24 mouse cellular contexts compared by ENCODE assay signal in the genomic region with DNA sequence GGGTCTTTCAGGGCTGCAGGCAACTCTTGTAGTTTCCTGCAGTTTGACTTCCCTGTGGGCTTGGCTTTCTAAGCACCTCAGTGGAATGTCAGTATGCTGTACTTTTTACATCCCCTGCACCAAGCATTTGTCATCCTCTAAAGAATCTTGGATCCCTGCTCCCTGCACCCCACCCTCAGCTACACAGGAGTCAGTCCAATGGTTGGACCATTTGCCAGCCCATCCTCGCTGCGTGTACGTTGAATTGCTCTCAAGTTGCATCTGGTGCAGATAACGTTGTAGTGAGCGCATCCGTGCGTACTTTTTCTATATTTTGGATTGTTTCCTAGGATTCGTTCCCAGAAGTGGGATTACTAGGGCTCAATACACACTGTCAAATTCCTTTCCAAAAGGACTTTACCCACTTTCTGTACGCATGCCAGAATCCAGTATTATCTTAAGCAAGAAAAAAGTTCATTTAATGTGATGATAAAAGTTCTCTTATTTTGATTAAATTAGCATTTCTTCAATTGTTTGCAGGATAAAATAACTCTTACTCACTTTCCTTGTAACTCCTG.
DNase-seq lines count a peak whose midpoint lies in the region; ATAC-seq and TF ChIP-seq lines count a peak whose summit lies in the region.
"Had no signal": no experiment of that assay in that cellular context is flagged by ENCODE, and none has a peak within 500 bp of the region (broad histone marks: within the 10 kb centered on the region; RNA-seq: fewer than 3 reads in every experiment).

No protein-coding gene starts in this region.

- no peak overlapping the region for H3K9ac ChIP-seq in embryonic facial prominence, embryonic 14.5 days (ENCODE audit: low read depth, low read length)
- no peak overlapping the region for H3K9ac ChIP-seq in limb, embryonic 14.5 days (ENCODE audit: low read depth, low read length, severe bottlenecking)
- H3K9ac ChIP-seq: embryonic facial prominence, embryonic 13.5 days; forebrain, postnatal 0 days; hindbrain, embryonic 13.5 days; intestine, embryonic 15.5 days had no signal

- H3K4me3 ChIP-seq in embryonic facial prominence, embryonic 14.5 days (ENCODE audit: low read depth, low read length): no peak overlapping the region
- H3K4me3 ChIP-seq in embryonic facial prominence, embryonic 10.5 days: no peak overlapping the region
- no peak overlapping the region for H3K4me3 ChIP-seq in limb, embryonic 14.5 days (replicated peaks; ENCODE audit: low read length)
- H3K4me3 ChIP-seq in limb, embryonic 10.5 days: no peak overlapping the region
- H3K4me3 ChIP-seq: embryonic facial prominence, embryonic 13.5 days; gastrocnemius, adult 2 months; heart, embryonic 10.5 days; hindbrain, embryonic 13.5 days; intestine, embryonic 15.5 days had no signal

- no peak overlapping the region for H3K4me2 ChIP-seq in embryonic facial prominence, embryonic 14.5 days (ENCODE audit: low read depth, low read length)
- H3K4me2 ChIP-seq in limb, embryonic 14.5 days (replicated peaks; ENCODE audit: low read depth, low read length, severe bottlenecking): no peak overlapping the region
- H3K4me2 ChIP-seq: embryonic facial prominence, embryonic 13.5 days; hindbrain, embryonic 13.5 days; intestine, embryonic 15.5 days had no signal

- DNase-seq in embryonic facial prominence, embryonic 14.5 days (ENCODE audit: low spot score): peak; percentile 62
- DNase-seq in embryonic facial prominence, embryonic 10.5 days (ENCODE audit: low spot score): no peak
- peak; percentile 7 to 14 for DNase-seq in heart, adult 18-20 months
- no peak for DNase-seq in heart, postnatal 4 days
- peak; percentile 41 for DNase-seq in limb, embryonic 14.5 days (ENCODE audit: low spot score)
- no peak for DNase-seq in limb, embryonic 10.5 days (ENCODE audit: low spot score)
- DNase-seq in brain, adult 2 months (ENCODE audit: low read depth, low spot score): peak; percentile 6
- DNase-seq in kidney, postnatal 4 days: no peak
- DNase-seq: adrenal gland, adult 8-10 months; adrenal gland, postnatal 36 days; B cell, adult 2 months; cerebellum, adult 11-12 months; cerebellum, adult 9-10 months; cerebellum, postnatal 25 days; forebrain, postnatal 0 days; gastrocnemius, adult 2 months; gastrocnemius, postnatal 25 days; heart, postnatal 36 days had no signal

- H3K36me3 ChIP-seq in embryonic facial prominence, embryonic 14.5 days (ENCODE audit: control insufficient read depth, insufficient read depth, low read length): no peaks in the 10 kb centered on the region
- no peaks in the 10 kb centered on the region for H3K36me3 ChIP-seq in embryonic facial prominence, embryonic 10.5 days (replicated peaks)
- H3K36me3 ChIP-seq in limb, embryonic 14.5 days (ENCODE audit: control insufficient read depth, insufficient read depth, low read length): no peaks in the 10 kb centered on the region
- no peaks in the 10 kb centered on the region; the same call in 1 of the 2 replicates for H3K36me3 ChIP-seq in limb, embryonic 10.5 days
- H3K36me3 ChIP-seq: embryonic facial prominence, embryonic 13.5 days; G1E; heart, embryonic 10.5 days; hindbrain, embryonic 13.5 days; intestine, embryonic 15.5 days had no signal

- WGBS in embryonic facial prominence, embryonic 14.5 days: 73% methylated on average over 9 of the region's 9 CpGs
- WGBS in embryonic facial prominence, embryonic 10.5 days: 93% methylated on average over 9 of the region's 9 CpGs
- 82% methylated on average over 9 of the region's 9 CpGs for WGBS in limb, embryonic 14.5 days
- WGBS in limb, embryonic 10.5 days: 94% methylated on average over 9 of the region's 9 CpGs

- H3K4me1 ChIP-seq in embryonic facial prominence, embryonic 14.5 days (ENCODE audit: control insufficient read depth, insufficient read depth, low read length): peaks cover 8% of the 10 kb centered on the region; the same call in 1 of the 2 replicates
- H3K4me1 ChIP-seq in embryonic facial prominence, embryonic 10.5 days: peaks cover 2% of the 10 kb centered on the region
- H3K4me1 ChIP-seq in limb, embryonic 14.5 days (ENCODE audit: control insufficient read depth, insufficient read depth, low read length): no peaks in the 10 kb centered on the region
- 0 out of 2 replicates have a peak, but pooled peaks cover under 1% of the 10 kb centered on the region for H3K4me1 ChIP-seq in limb, embryonic 10.5 days
- H3K4me1 ChIP-seq: hindbrain, embryonic 13.5 days; intestine, embryonic 15.5 days had no signal

- ATAC-seq in embryonic facial prominence, embryonic 14.5 days (ENCODE audit: low read depth): no peak
- no peak for ATAC-seq in limb, embryonic 14.5 days (ENCODE audit: low FRiP score, low read depth)
- ATAC-seq: CD4-positive, CD25-positive, alpha-beta regulatory T cell, adult 4 months; forebrain, postnatal 0 days; intestine, embryonic 15.5 days had no signal

- no peak for TF ChIP-seq POLR2A in limb, embryonic 14.5 days (IDR thresholded peaks at IDR 0.05; ENCODE audit: borderline replicate concordance, extremely low read depth, insufficient read depth, insufficient read length)

- H3K27me3 ChIP-seq in embryonic facial prominence, embryonic 14.5 days (replicated peaks; ENCODE audit: control insufficient read depth, insufficient read depth, low read length): no peaks in the 10 kb centered on the region
- H3K27me3 ChIP-seq in embryonic facial prominence, embryonic 10.5 days (replicated peaks; ENCODE audit: low read depth, poor library complexity, severe bottlenecking): no peaks in the 10 kb centered on the region
- H3K27me3 ChIP-seq in limb, embryonic 14.5 days (ENCODE audit: control insufficient read depth, insufficient read depth, low read length): no peaks in the 10 kb centered on the region
- H3K27me3 ChIP-seq in limb, embryonic 10.5 days (ENCODE audit: low read depth, poor library complexity, severe bottlenecking): no peaks in the 10 kb centered on the region
- H3K27me3 ChIP-seq: embryonic facial prominence, embryonic 13.5 days; hindbrain, embryonic 13.5 days; intestine, embryonic 15.5 days had no signal

- peak overlapping the region; percentile 44 for H3K27ac ChIP-seq in embryonic facial prominence, embryonic 14.5 days (replicated peaks; ENCODE audit: low read depth, low read length)
- no peak overlapping the region for H3K27ac ChIP-seq in embryonic facial prominence, embryonic 10.5 days (replicated peaks)
- H3K27ac ChIP-seq in limb, embryonic 14.5 days (replicated peaks; ENCODE audit: low read depth, low read length): peak overlapping the region; percentile 19; the same call in 1 of the 2 replicates
- no peak overlapping the region for H3K27ac ChIP-seq in limb, embryonic 10.5 days
- H3K27ac ChIP-seq: embryonic facial prominence, embryonic 13.5 days; gastrocnemius, adult 2 months; heart, embryonic 10.5 days; hindbrain, embryonic 13.5 days; intestine, embryonic 15.5 days had no signal

- H3K9me3 ChIP-seq in embryonic facial prominence, embryonic 14.5 days (ENCODE audit: control insufficient read depth, low read length): no peaks in the 10 kb centered on the region
- H3K9me3 ChIP-seq in embryonic facial prominence, embryonic 10.5 days: no peaks in the 10 kb centered on the region
- H3K9me3 ChIP-seq in limb, embryonic 14.5 days (ENCODE audit: control insufficient read depth, low read length): no peaks in the 10 kb centered on the region
- H3K9me3 ChIP-seq in limb, embryonic 10.5 days (replicated peaks): no peaks in the 10 kb centered on the region
- H3K9me3 ChIP-seq: embryonic facial prominence, embryonic 13.5 days; heart, embryonic 10.5 days; hindbrain, embryonic 13.5 days; intestine, embryonic 15.5 days had no signal

Comparison
In these comparisons a context has a peak if more than half of its experiments do, and no peak if none do; other contexts are left out.
1. DNase-seq: peak in embryonic facial prominence, embryonic 14.5 days (single experiment), heart, adult 18-20 months (2 of 2), limb, embryonic 14.5 days (single experiment) and brain, adult 2 months (single experiment); none in embryonic facial prominence, embryonic 10.5 days (single experiment), heart, postnatal 4 days (single experiment), limb, embryonic 10.5 days (single experiment) and kidney, postnatal 4 days (0 of 2).
2. H3K27ac ChIP-seq: peak in embryonic facial prominence, embryonic 14.5 days (single experiment) and limb, embryonic 14.5 days (single experiment); none in embryonic facial prominence, embryonic 10.5 days (single experiment) and limb, embryonic 10.5 days (single experiment).